Mouse (Mus musculus) heart, embryonic 14.5 days (tissue): Measurements from ENCODE around the gene Slc15a4. TPM values are rescaled to one million over a fixed set of nuclear protein-coding genes. Genes with fewer than 3 reads are reported as not detected.

Experiments
- ATAC-seq: fragments of 200-750 bp; cut with Nextera tagmentation; 2 replicates; pipeline ENCODE4 v1.8.0; 2017; ENCODE audit warnings: low read depth, moderate TSS enrichment; ENCODE audit not compliant: insufficient number of reproducible peaks, insufficient read depth, low FRiP score
- H3K27ac ChIP-seq, 2 experiments: fragments of 200-500 bp in 1 of 2; fragments of 300-500 bp in 1 of 2; sonication (generic) in 1 of 2; replicated peaks in 1 of 2; 2 replicates each; pipeline ENCODE4 v1.5.1; 2012 to 2014; ENCODE audit warnings: low read depth in 2 of 2, low read length in 2 of 2, control low read depth in 1 of 2, mild to moderate bottlenecking in 1 of 2, mixed read lengths in 1 of 2; ENCODE audit not compliant: control insufficient read depth in 1 of 2, insufficient read depth in 1 of 2
- H3K27me3 ChIP-seq: fragments of 300-500 bp; sonication (generic); 2 replicates; pipeline ENCODE4 v1.6.1; 2014; ENCODE audit warnings: mild to moderate bottlenecking, low read length, control low read depth; ENCODE audit not compliant: control insufficient read depth, insufficient read depth
- H3K36me3 ChIP-seq: fragments of 300-500 bp; sonication (generic); 2 replicates; pipeline ENCODE4 v1.6.1; 2014; ENCODE audit warnings: mild to moderate bottlenecking, control low read depth, low read length, mixed read lengths; ENCODE audit not compliant: control insufficient read depth, insufficient read depth
- H3K4me1 ChIP-seq, 2 experiments: fragments of 200-500 bp in 1 of 2; fragments of 300-500 bp in 1 of 2; sonication (generic) in 1 of 2; 2 replicates each; pipeline ENCODE4 v1.6.1; 2012 to 2014; ENCODE audit warnings: low read length in 2 of 2, control low read depth in 1 of 2, mixed read lengths in 1 of 2; ENCODE audit not compliant: control insufficient read depth in 2 of 2, insufficient read depth in 2 of 2
- H3K4me2 ChIP-seq: fragments of 300-500 bp; sonication (generic); 2 replicates; pipeline ENCODE4 v1.6.1; 2014; ENCODE audit warnings: mild to moderate bottlenecking, low read length
- H3K4me3 ChIP-seq, 2 experiments: fragments of 200-500 bp in 1 of 2; fragments of 300-500 bp in 1 of 2; sonication (generic) in 1 of 2; 2 replicates each; pipeline ENCODE4 v1.5.1; 2012 to 2014; ENCODE audit warnings: low read length in 2 of 2, mild to moderate bottlenecking in 2 of 2, control low read depth in 1 of 2, low read depth in 1 of 2, moderate library complexity in 1 of 2; ENCODE audit not compliant: control insufficient read depth in 1 of 2, insufficient read depth in 1 of 2
- H3K9ac ChIP-seq: fragments of 300-500 bp; sonication (generic); 2 replicates; pipeline ENCODE4 v1.6.1; 2014; ENCODE audit warnings: mild to moderate bottlenecking, low read length
- H3K9me3 ChIP-seq: fragments of 300-500 bp; sonication (generic); 2 replicates; pipeline ENCODE4 v1.6.1; 2016; ENCODE audit warnings: low read length, control low read depth; ENCODE audit not compliant: control insufficient read depth
- WGBS: fragments of 180-500 bp; shearing (Covaris S2); extraction: QIAGEN DNeasy Blood & Tissue Kit; methylation state at CpG from one replicate; pipeline ENCODE4 v1.1.7; 2014; 5-methylcytosine and 5-hydroxymethylcytosine counted together
- polyA plus RNA-seq: library from polyadenylated mRNA; unstranded; fragments of >200 nt; fragmentation: Nextera tagmentation; extraction: Ambion mirVana; gene quantifications from 2 replicates; pipeline ENCODE4 v1.2.1, GENCODE M21; 2014

Gene Slc15a4
- 14.2 and 14.8 TPM in 2 replicates for polyA plus RNA-seq

GRCm38 (mm10) chr5:127632167-127633145 is at the start of gene Slc15a4, which contains the start of gene Glt1d1:
Gene Slc15a4, minus strand, starts transcription at chr5:127632897.
Gene Glt1d1, plus strand, starts transcription at chr5:127632262.
- peak within 1 kb of the TSS; percentile 71 for H3K4me2 ChIP-seq
- under 1% methylated on average over 57 of the region's 62 CpGs for WGBS
- H3K27ac ChIP-seq: no peak within 1 kb of the TSS
- no peaks in the 10 kb centered on the region for H3K36me3 ChIP-seq
- peak within 1 kb of the TSS; percentile 41; the same call in 1 of the 2 replicates for H3K9ac ChIP-seq
- no peak for ATAC-seq
- H3K4me1 ChIP-seq: peaks cover 3 to 7% of the 10 kb centered on the region in 2 experiments; a peak in 3 of 4 replicates
- peak within 1 kb of the TSS; percentile 36 to 39 for H3K4me3 ChIP-seq
- no peaks in the 10 kb centered on the region for H3K9me3 ChIP-seq
- peaks cover 36% of the 10 kb centered on the region for H3K27me3 ChIP-seq

GRCm38 (mm10) chr5:127678501-127678900 is 45.8 kb upstream of the Slc15a4 start:
- H3K4me1 ChIP-seq: no peaks in the 10 kb centered on the region
- ATAC-seq: no peak
- 86% methylated on average over 5 of the region's 5 CpGs for WGBS

GRCm38 (mm10) chr5:127677561-127677960 is 44.9 kb upstream of the Slc15a4 start:
- H3K4me2 ChIP-seq: no peak overlapping the region
- H3K4me3 ChIP-seq: no peak overlapping the region
- no peaks in the 10 kb centered on the region for H3K36me3 ChIP-seq
- H3K9ac ChIP-seq: no peak overlapping the region
- peaks cover 8% of the 10 kb centered on the region; the same call in 1 of the 2 replicates for H3K9me3 ChIP-seq
- no peaks in the 10 kb centered on the region for H3K4me1 ChIP-seq
- no peak for ATAC-seq
- 85% methylated on average over 2 of the region's 2 CpGs for WGBS
- H3K27me3 ChIP-seq: no peaks in the 10 kb centered on the region
- no peak overlapping the region for H3K27ac ChIP-seq

More at GRCm38 (mm10) chr5:127678501-127678900, 45.8 kb upstream of the Slc15a4 start:
- H3K4me2 ChIP-seq: no peak overlapping the region
- no peak overlapping the region for H3K4me3 ChIP-seq
- no peaks in the 10 kb centered on the region for H3K27me3 ChIP-seq
- H3K9me3 ChIP-seq: peaks cover 8% of the 10 kb centered on the region; the same call in 1 of the 2 replicates
- H3K36me3 ChIP-seq: no peaks in the 10 kb centered on the region
- H3K27ac ChIP-seq: no peak overlapping the region
- H3K9ac ChIP-seq: no peak overlapping the region

GRCm38 (mm10) chr5:127673913-127674312 is 41.2 kb upstream of the Slc15a4 start:
- H3K4me2 ChIP-seq: no peak overlapping the region
- H3K4me3 ChIP-seq: no peak overlapping the region
- H3K4me1 ChIP-seq: no peaks in the 10 kb centered on the region
- H3K9ac ChIP-seq: no peak overlapping the region
- H3K27me3 ChIP-seq: no peaks in the 10 kb centered on the region
- peaks cover 6% of the 10 kb centered on the region; the same call in 1 of the 2 replicates for H3K9me3 ChIP-seq
- no peak overlapping the region for H3K27ac ChIP-seq
- no peak for ATAC-seq
- WGBS: 85% methylated on average over 8 of the region's 8 CpGs
- no peaks in the 10 kb centered on the region for H3K36me3 ChIP-seq

- peaks cover 8% of the 10 kb centered on the region for H3K9me3 ChIP-seq
- H3K4me3 ChIP-seq: no peak overlapping the region
- no peak overlapping the region for H3K27ac ChIP-seq
- 79% methylated on average over 5 of the region's 5 CpGs for WGBS
- H3K36me3 ChIP-seq: no peaks in the 10 kb centered on the region
- no peak overlapping the region for H3K4me2 ChIP-seq
- ATAC-seq: no peak
- H3K9ac ChIP-seq: no peak overlapping the region
- H3K4me1 ChIP-seq: no peaks in the 10 kb centered on the region
- no peaks in the 10 kb centered on the region for H3K27me3 ChIP-seq
These were observed 28.3 kb upstream of the Slc15a4 start for GRCm38 (mm10) chr5:127660979-127661378.

- no peak for ATAC-seq
- no peaks in the 10 kb centered on the region for H3K4me1 ChIP-seq
- H3K27ac ChIP-seq: no peak overlapping the region
- H3K9ac ChIP-seq: no peak overlapping the region
- WGBS: 67% methylated on average over 5 of the region's 5 CpGs
- H3K9me3 ChIP-seq: peaks cover 8% of the 10 kb centered on the region
- no peak overlapping the region for H3K4me3 ChIP-seq
- no peak overlapping the region for H3K4me2 ChIP-seq
- H3K27me3 ChIP-seq: no peaks in the 10 kb centered on the region
- H3K36me3 ChIP-seq: no peaks in the 10 kb centered on the region
These were observed 27.6 kb upstream of the Slc15a4 start for GRCm38 (mm10) chr5:127660267-127660666.

GRCm38 (mm10) chr5:127659312-127659711 is 26.6 kb upstream of the Slc15a4 start:
- H3K27me3 ChIP-seq: no peaks in the 10 kb centered on the region
- H3K4me3 ChIP-seq: no peak overlapping the region
- no peak overlapping the region for H3K9ac ChIP-seq
- WGBS: 66% methylated on average over 3 of the region's 3 CpGs
- H3K27ac ChIP-seq: no peak overlapping the region
- no peak for ATAC-seq
- H3K4me1 ChIP-seq: no peaks in the 10 kb centered on the region
- peaks cover 8% of the 10 kb centered on the region for H3K9me3 ChIP-seq
- H3K36me3 ChIP-seq: no peaks in the 10 kb centered on the region
- no peak overlapping the region for H3K4me2 ChIP-seq
